Mouse (Mus musculus) hindbrain, embryonic 14.5 days (tissue): ENCODE measurements around the gene Cnot2. TPM values are rescaled to one million over a fixed set of nuclear protein-coding genes. Genes with fewer than 3 reads are reported as not detected.

Experiments used
- microRNA-seq: library from miRNA; unstranded; fragments of <30 nt; microRNA quantifications from one replicate; pipeline ENCODE4, GENCODE M21; 2016
- polyA plus RNA-seq: library from polyadenylated mRNA; unstranded; fragments of >200 nt; fragmentation: Nextera tagmentation; extraction: Ambion mirVana; gene quantifications from 2 replicates; pipeline ENCODE4 v1.2.1, GENCODE M21; 2014

Cnot2 gene
- polyA plus RNA-seq, 1 experiment from 2014 or later, result 94.4 TPM

Small RNA genes lying within 50 kb of the gene (microRNA-seq; reads per million reads assigned to microRNA genes)
- not detected for gene Gm25190

Other genes starting within 250 kb of the Cnot2 start
- gene Kcnmb4, start 107.6 kb downstream of the Cnot2 start, polyA plus RNA-seq, result 33.6 and 42.0 TPM in 2 replicates